21 mouse cellular contexts compared by ENCODE assay signal in the genomic region with DNA sequence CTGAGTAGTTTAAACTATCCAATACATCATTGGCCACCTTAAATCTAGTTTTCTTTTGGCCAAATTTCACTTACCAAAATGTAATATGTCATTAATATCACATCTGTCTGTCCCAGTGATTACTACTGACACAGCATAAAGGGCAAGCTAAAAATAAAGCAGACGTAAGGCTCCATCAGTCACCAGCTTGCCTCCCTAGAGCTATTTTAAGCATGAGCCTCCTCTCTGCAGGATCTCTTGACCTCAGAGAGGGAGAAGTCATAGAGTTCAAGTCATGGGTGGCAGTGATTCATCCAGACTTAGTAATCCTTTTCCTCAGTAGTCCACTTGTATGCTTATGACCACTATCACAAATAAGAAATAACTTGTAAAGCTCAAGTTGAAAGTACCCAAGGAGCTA.
DNase-seq lines count a peak whose midpoint lies in the region; ATAC-seq and TF ChIP-seq lines count a peak whose summit lies in the region.
"Had no signal": no experiment of that assay in that cellular context is flagged by ENCODE, and none has a peak within 500 bp of the region (broad histone marks: within the 10 kb centered on the region; RNA-seq: fewer than 3 reads in every experiment).

No protein-coding gene starts in this region.

- no peak overlapping the region for H3K4me2 ChIP-seq in midbrain, embryonic 11.5 days
- no peak overlapping the region for H3K4me2 ChIP-seq in midbrain, embryonic 13.5 days (replicated peaks)
- H3K4me2 ChIP-seq in heart, embryonic 16.5 days (ENCODE audit: low read depth, low read length), result no peak overlapping the region
- no peak overlapping the region for H3K4me2 ChIP-seq in midbrain, embryonic 15.5 days
- H3K4me2 ChIP-seq: forebrain, embryonic 12.5 days; neural tube, embryonic 13.5 days had no signal

- H3K9ac ChIP-seq in midbrain, embryonic 11.5 days (ENCODE audit: low read length), result no peak overlapping the region
- no peak overlapping the region for H3K9ac ChIP-seq in midbrain, embryonic 13.5 days (replicated peaks)
- no peak overlapping the region for H3K9ac ChIP-seq in heart, embryonic 16.5 days (ENCODE audit: low read length)
- H3K9ac ChIP-seq in midbrain, embryonic 15.5 days, result no peak overlapping the region
- H3K9ac ChIP-seq: forebrain, embryonic 12.5 days; neural tube, embryonic 13.5 days had no signal

- peak; percentile 31 for DNase-seq in midbrain, embryonic 11.5 days (ENCODE audit: low spot score, missing footprints)
- DNase-seq in cerebellum, postnatal 36 days, result no peak
- DNase-seq in midbrain, embryonic 10.5 days (ENCODE audit: low spot score), result no peak
- DNase-seq: adrenal gland, postnatal 25 days; cerebellum, adult 11-12 months; gastrocnemius, postnatal 25 days; kidney, adult 9 months; kidney, postnatal 25 days; lung, adult 18-20 months; right cerebral cortex, adult 18-20 months; thymus, postnatal 14 days had no signal

- ATAC-seq in midbrain, embryonic 11.5 days (ENCODE audit: low FRiP score), result no peak
- ATAC-seq in midbrain, embryonic 13.5 days, result no peak
- ATAC-seq in heart, embryonic 16.5 days (replicated peaks; ENCODE audit: extremely low read depth, insufficient read depth, low FRiP score), result peak; percentile 86
- no peak for ATAC-seq in midbrain, embryonic 15.5 days (replicated peaks)
- ATAC-seq: CD4-positive, CD25-positive, alpha-beta regulatory T cell, adult 4 months; inflammation-experienced regulatory T-cells, adult 6 months had no signal

- WGBS in midbrain, embryonic 11.5 days, result 68% methylated on average over 1 of the region's 1 CpGs
- 77% methylated on average over 1 of the region's 1 CpGs for WGBS in midbrain, embryonic 13.5 days
- 40% methylated on average over 1 of the region's 1 CpGs for WGBS in heart, embryonic 16.5 days
- 88% methylated on average over 1 of the region's 1 CpGs for WGBS in midbrain, embryonic 15.5 days
- 75% methylated on average over 1 of the region's 1 CpGs for WGBS in midbrain, embryonic 10.5 days

- H3K4me3 ChIP-seq in midbrain, embryonic 11.5 days (ENCODE audit: low read depth, low read length), result no peak overlapping the region
- no peak overlapping the region for H3K4me3 ChIP-seq in midbrain, embryonic 13.5 days (replicated peaks)
- H3K4me3 ChIP-seq in embryonic fibroblast, embryonic 13.5 days (ENCODE audit: insufficient read depth, low read length), result no peak overlapping the region
- no peak overlapping the region for H3K4me3 ChIP-seq in heart, embryonic 16.5 days (ENCODE audit: low read length)
- H3K4me3 ChIP-seq in midbrain, embryonic 15.5 days, result no peak overlapping the region
- no peak overlapping the region for H3K4me3 ChIP-seq in midbrain, embryonic 10.5 days
- H3K4me3 ChIP-seq: forebrain, embryonic 12.5 days; limb, embryonic 10.5 days; neural tube, embryonic 13.5 days had no signal

- no peaks in the 10 kb centered on the region for H3K4me1 ChIP-seq in midbrain, embryonic 11.5 days (ENCODE audit: control insufficient read depth, insufficient read depth, low read length)
- H3K4me1 ChIP-seq in midbrain, embryonic 13.5 days (replicated peaks), result no peaks in the 10 kb centered on the region
- H3K4me1 ChIP-seq in embryonic fibroblast, embryonic 13.5 days (ENCODE audit: control insufficient read depth, insufficient read depth, low read length), result peaks cover 16% of the 10 kb centered on the region
- H3K4me1 ChIP-seq in heart, embryonic 16.5 days (ENCODE audit: control insufficient read depth, insufficient read depth, low read length), result 0 out of 2 replicates have a peak, but pooled peaks cover 2% of the 10 kb centered on the region
- no peaks in the 10 kb centered on the region for H3K4me1 ChIP-seq in midbrain, embryonic 15.5 days
- no peaks in the 10 kb centered on the region for H3K4me1 ChIP-seq in midbrain, embryonic 10.5 days
- H3K4me1 ChIP-seq: forebrain, embryonic 12.5 days; neural tube, embryonic 13.5 days had no signal

- no peaks in the 10 kb centered on the region for H3K36me3 ChIP-seq in midbrain, embryonic 11.5 days (ENCODE audit: control insufficient read depth, insufficient read depth, low read length)
- no peaks in the 10 kb centered on the region for H3K36me3 ChIP-seq in midbrain, embryonic 13.5 days
- H3K36me3 ChIP-seq in heart, embryonic 16.5 days (ENCODE audit: control insufficient read depth, insufficient read depth), result no peaks in the 10 kb centered on the region
- H3K36me3 ChIP-seq in midbrain, embryonic 15.5 days (replicated peaks), result no peaks in the 10 kb centered on the region
- H3K36me3 ChIP-seq in midbrain, embryonic 10.5 days, result no peaks in the 10 kb centered on the region
- H3K36me3 ChIP-seq: forebrain, embryonic 12.5 days; G1E; limb, embryonic 10.5 days; neural tube, embryonic 13.5 days had no signal

- no peak for TF ChIP-seq POLR2A in embryonic fibroblast, embryonic 13.5 days (IDR thresholded peaks at IDR 0.05; ENCODE audit: low read depth, low read length)

- no peak overlapping the region for H3K27ac ChIP-seq in midbrain, embryonic 11.5 days (ENCODE audit: low read depth, low read length)
- H3K27ac ChIP-seq in midbrain, embryonic 13.5 days, result no peak overlapping the region
- H3K27ac ChIP-seq in embryonic fibroblast, embryonic 13.5 days (ENCODE audit: insufficient read depth, low read length), result peak overlapping the region; percentile 65; the same call in 1 of the 2 replicates
- peak overlapping the region; percentile 38; the same call in 1 of the 2 replicates for H3K27ac ChIP-seq in heart, embryonic 16.5 days (ENCODE audit: low read length)
- no peak overlapping the region for H3K27ac ChIP-seq in midbrain, embryonic 15.5 days
- no peak overlapping the region for H3K27ac ChIP-seq in midbrain, embryonic 10.5 days (replicated peaks)
- H3K27ac ChIP-seq: forebrain, embryonic 12.5 days; limb, embryonic 10.5 days; neural tube, embryonic 13.5 days had no signal

- no peaks in the 10 kb centered on the region for H3K27me3 ChIP-seq in midbrain, embryonic 11.5 days (ENCODE audit: control insufficient read depth, insufficient read depth, low read length)
- H3K27me3 ChIP-seq in midbrain, embryonic 13.5 days, result no peaks in the 10 kb centered on the region
- no peaks in the 10 kb centered on the region for H3K27me3 ChIP-seq in heart, embryonic 16.5 days (ENCODE audit: control insufficient read depth, insufficient read depth, low read length)
- H3K27me3 ChIP-seq in midbrain, embryonic 15.5 days (replicated peaks), result no peaks in the 10 kb centered on the region
- H3K27me3 ChIP-seq in midbrain, embryonic 10.5 days (ENCODE audit: low read depth, poor library complexity, severe bottlenecking), result no peaks in the 10 kb centered on the region
- H3K27me3 ChIP-seq: forebrain, embryonic 12.5 days; neural tube, embryonic 13.5 days had no signal

- H3K9me3 ChIP-seq in midbrain, embryonic 11.5 days (ENCODE audit: control insufficient read depth, low read length), result no peaks in the 10 kb centered on the region
- no peaks in the 10 kb centered on the region for H3K9me3 ChIP-seq in midbrain, embryonic 13.5 days
- H3K9me3 ChIP-seq in heart, embryonic 16.5 days (replicated peaks; ENCODE audit: control insufficient read depth, low read length), result no peaks in the 10 kb centered on the region
- no peaks in the 10 kb centered on the region for H3K9me3 ChIP-seq in midbrain, embryonic 15.5 days
- H3K9me3 ChIP-seq in midbrain, embryonic 10.5 days (replicated peaks), result no peaks in the 10 kb centered on the region
- H3K9me3 ChIP-seq: forebrain, embryonic 12.5 days; G1E; limb, embryonic 10.5 days; neural tube, embryonic 13.5 days had no signal

- TF ChIP-seq CTCF in embryonic fibroblast, embryonic 13.5 days (IDR thresholded peaks at IDR 0.05; ENCODE audit: borderline replicate concordance, insufficient read depth, low read length), result no peak

Comparison
In these comparisons a context has a peak if more than half of its experiments do, and no peak if none do; other contexts are left out.
1. H3K27ac ChIP-seq: peak in embryonic fibroblast, embryonic 13.5 days (single experiment) and heart, embryonic 16.5 days (single experiment); none in midbrain, embryonic 11.5 days (single experiment), midbrain, embryonic 13.5 days (single experiment), midbrain, embryonic 15.5 days (single experiment) and midbrain, embryonic 10.5 days (single experiment).